Mouse (Mus musculus) kidney, adult 8-10 months (tissue): ENCODE measurements at regions not wholly inside any gene's neighbourhood (a gene's known extent, or its start where the extent isn't known, plus 50 kb on each side); places are given as distances from the start of the nearest gene placed in this dataset.
A peak's percentile ranks its signal among the peaks of the same experiment; 100 is the strongest.

Experiments used
- DNase-seq, 2 experiments: peaks; one replicate each; pipeline ENCODE4 v3.0.0; 2022

DNA sequence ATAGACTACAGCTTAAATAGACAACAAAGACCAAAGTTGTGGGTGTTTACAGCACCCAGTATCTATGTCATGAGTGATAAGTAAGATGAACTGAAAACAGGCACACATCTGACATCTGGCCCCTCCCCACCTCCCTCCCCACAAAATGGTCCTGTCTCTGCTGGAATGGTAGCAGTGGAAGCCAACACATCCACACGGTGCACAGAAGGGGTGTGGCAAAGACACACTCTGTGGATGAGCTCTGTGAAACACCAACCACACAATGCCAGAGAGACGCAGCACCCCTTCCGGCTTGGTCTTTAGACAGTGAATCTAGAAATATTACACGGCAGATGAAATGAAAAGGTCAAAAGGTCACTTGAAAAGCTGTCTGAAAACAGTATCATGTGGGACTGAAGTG is 85.6 kb downstream of the Fgf18 start:
- DNase-seq: no peak

DNA sequence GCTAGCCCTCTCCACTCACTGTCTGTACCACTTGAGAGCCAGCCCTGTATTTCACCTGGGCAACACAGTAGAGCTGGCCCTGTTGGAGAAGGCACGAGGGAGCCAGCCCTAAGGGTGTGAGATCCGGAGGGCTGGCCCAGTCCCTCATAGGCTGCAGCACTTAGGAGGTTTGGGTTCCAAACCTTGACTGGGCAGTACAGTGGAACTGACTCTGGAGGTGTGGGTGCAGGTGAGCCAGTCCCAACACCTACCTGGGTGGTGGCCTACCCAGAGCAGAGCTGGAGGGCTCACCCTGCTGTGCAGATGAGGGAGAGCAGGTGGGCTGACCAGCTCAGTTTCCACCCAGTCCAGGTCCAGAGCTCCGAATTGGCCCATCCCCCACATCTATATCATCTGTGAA is 86.8 kb downstream of the Fgf18 start:
- no peak for DNase-seq

DNA sequence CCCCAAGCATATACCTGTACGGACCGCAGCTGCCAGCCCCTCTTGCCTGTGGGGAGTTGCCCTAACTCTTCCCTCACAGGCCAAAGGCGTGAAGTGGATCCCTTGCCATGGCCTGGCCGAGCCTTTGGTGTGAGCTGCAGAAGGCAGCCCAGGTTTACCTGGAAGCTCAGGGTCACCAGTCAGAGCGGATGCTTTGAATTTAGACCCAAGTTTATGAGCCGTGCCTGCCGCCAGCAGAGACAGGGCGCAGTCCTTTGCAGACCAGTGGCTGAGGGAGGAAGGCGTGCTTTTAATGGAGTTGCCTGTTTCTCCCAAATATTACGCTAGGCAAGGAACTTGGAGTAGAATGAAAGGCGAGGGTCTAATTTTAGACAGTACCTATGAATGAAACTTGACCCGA is 97.0 kb downstream of the Fgf18 start:
- peak; percentile 24 to 32 for DNase-seq

DNA sequence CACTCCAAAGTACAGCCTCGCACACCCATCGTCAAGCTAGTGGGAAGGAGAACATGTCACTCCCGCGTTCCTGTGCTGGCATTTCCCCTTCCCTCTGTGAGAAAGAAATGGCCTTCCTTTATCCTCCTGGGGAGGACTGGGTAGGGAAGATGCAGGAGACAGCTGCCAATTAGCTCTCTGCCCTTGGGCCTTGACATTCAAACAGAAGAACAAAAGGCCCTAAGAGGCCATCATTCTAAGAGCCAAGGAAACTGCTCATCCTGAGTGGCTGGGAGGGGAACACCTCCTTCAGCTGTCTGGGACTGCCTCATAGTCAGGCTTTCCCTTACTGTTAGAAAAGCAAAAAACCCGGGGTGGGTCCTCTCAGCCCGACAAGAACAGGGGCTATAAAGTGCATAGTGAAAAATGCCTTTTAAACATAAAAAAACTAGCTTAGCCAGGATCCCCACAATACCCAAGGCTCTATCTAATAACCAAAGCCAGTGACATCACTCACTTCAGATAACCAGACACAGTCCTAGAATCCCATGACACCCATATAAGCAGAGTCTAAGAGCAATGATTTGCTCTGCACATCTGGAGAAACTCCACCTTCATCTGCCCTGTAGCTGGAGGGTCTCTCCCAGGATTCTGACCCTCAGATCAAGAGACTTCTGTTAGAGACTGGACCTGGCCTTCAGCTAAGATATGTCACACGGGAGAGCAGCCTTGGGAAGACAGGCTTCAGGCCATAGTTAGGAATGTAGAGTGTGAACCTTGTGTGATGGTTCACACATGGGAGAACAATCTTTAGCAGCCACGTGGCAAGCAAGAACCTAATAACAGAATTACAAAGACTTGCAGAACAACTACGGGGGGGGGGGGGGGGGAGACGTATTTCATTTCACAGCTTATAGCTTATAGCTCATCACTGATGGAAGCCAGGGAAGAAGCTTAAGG is 107.1 kb downstream of the Fgf18 start:
- no peak for DNase-seq

DNA sequence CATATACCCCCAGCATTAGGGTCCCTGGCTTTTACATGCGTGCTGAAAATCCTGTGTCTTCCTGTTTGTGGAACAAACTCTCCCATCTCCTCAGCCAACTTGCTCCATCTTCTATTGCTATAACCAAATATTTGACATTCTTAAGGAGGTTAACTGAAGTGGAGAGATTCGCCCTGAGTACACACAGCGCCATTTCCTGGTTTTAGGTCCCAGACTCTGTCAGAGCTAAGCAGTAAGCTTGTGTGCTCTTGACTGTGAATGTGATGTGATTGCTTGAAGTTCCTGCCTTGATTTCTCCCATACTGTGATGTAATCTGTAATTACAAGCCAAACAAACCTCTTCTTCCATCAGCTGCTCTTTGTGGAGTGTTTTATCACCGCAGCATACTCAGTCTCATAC is 110.8 kb downstream of the Fgf18 start:
- no peak for DNase-seq

DNA sequence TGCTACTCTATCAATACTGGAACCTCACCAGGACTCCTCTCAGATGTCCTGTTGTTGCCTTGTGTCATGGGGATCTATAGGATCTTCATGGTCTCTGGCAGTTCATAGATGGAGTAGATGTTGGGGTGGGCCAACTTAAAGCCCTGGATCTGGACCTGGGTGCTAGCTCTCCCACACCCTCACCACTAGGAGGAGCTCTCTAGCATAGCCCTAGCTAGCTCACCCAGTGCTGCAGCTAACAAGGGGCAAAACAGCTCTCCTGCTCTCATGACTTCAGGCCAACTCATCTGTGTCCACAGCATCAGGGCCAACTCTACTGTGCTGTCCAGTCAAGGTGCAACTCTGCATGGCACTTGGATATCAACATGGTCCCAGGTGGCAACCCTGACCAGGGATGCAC is 118.3 kb downstream of the Fgf18 start:
- DNase-seq: peak; percentile 13 to 44

DNA sequence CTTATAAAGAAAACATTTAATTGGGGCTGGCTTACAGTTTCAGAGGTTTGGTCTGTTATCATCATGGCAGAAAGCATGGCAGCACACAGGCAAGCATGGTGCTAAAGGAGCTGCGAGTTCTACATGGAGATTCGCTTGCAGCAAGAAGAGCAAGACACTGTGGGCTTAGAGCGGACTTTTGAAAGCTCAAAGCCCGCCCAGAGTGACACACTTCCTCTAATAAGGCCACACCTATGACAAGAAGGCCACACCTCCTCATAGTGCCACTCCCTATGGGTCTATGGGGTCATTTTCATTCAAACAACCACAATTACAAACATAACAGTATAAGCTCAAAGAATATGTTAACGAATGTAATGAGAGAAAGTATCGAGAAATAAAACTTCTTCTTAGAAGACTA is 120.1 kb downstream of the Fgf18 start:
- DNase-seq: no peak

DNA sequence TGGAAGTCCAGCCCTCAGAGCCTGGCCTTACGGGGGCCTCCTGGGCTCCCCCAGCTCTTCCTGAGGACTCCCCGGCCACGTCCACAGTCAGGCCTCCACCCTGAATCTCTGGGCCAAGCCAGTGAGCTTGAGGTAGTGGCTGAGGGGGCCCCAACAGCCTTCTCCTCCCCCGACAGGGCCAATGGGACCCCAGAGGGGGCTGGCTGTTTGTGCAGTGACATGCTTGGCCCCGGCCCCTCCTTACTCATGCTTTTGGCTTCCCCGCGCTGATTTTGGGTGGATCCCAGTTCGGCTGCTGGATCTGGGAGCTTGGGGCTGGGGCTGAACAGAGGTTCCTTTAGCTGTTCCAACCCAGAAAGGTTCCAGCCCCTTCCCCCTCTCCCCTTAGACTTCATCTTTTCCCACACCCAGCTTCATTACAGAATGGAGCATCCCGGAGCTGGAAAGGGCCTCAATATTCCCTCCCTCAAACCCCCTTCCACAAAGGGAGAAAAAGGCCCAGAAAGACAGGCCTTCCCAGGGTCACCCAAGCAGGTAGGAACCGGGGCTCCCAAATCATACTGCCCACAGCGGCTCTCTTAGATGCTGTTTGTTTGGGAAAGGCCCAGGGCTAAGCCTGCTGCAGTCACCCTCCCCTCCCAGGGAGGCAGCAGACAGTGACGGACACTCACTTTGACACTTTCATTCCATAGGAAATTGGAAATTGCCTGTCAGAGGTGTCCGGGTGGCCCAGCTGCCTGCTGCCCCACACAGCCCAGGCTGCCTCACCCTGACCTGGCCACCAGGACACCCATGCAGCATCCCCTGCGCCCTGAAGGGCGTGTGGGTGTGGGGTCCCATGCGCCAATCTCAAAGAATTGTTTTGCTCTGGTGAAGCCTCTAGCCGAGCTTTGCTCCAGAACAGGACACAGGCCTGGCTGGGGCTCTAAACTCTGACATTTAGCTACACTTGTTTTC is 133.7 kb downstream of the Fgf18 start:
- DNase-seq: no peak

DNA sequence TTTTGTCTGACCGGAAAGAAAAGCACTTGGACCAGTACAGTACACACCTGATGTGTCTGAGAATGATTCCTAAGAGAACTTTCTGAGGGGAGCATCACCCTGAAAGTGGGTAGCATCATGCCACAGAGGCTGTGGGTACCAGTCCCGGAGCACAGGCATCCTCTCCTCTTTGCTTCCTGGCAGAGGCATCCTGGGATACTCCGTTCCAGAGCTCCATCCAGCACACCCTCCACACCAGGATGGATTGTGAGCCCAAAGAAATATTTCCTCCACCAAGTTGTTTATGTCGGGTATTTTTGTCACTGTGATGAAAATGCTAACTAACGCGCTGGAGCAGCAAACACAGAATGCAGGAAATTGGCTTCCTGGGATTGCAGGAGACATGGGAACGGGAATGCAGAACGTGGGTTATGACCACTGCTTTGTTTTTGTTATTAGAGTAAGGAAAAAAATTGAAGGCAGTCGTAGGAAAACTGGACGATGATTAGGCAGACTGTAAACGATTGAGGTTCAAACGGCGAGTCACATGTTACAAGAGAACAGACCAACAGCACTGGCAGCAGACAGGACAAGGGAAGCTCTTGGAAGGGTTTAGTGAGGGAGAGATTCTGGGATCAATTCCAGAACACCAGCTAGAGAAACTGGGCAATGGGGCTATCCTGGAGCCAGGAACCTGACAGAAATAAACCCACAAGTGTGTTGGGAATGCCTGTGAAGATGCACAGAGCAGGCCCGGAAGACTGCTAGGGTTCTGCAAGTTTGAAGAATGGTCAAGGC is 134.6 kb downstream of the Fgf18 start:
- DNase-seq: no peak

DNA sequence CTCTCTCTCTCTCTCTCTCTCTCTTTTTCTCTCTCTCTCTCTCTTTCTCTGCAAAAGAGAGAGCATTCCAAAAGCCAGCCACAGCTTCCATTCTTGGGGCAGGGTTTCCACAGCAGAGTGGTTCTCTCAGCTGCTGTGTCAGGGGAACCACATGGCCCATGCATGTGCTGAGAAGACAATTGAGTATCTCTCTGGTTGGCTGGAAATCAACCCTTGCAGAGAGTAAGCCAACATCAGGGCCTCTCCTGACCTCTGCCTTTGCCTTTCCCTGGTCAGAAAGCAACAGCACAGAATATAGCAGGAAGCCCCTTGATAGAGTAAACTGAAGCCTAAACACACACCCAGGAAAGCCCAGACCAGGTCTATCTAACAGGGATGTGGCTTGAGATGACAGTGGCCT is 138.6 kb downstream of the Fgf18 start:
- no peak for DNase-seq

DNA sequence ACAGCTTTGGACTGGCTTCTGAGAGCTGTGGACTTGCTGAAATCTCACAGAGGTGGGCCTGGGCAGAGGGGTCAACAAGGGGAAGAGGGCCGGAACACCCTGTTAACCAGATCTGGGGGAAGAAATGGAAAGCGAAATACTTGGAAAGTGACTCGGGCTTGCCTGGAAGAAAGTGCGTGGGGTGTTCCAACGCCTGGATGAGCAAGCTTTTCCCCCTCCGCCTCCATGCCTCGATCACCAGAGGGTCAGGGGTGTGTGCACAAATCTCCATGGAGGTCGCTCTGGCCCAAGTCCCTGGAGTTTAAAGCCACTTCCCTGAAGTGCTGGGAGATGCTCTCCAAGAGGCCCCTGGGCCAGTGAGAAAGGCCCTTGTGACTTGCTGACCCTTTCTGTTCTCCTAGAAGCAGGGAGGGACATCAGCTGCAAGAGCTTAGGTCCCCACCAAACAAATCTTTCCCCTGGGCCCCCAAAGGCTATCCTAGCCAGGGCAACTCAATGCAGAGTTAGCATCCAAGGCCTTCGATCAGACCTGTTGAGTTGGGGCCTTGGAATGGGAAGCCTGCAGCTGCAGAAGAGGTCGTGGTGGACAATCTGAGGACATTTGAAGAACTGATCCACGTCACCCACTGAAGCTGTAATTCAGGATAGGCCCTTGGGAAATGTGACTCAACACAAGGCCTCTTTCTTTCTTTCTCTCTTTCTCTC is 139.2 kb downstream of the Fgf18 start:
- no peak for DNase-seq

DNA sequence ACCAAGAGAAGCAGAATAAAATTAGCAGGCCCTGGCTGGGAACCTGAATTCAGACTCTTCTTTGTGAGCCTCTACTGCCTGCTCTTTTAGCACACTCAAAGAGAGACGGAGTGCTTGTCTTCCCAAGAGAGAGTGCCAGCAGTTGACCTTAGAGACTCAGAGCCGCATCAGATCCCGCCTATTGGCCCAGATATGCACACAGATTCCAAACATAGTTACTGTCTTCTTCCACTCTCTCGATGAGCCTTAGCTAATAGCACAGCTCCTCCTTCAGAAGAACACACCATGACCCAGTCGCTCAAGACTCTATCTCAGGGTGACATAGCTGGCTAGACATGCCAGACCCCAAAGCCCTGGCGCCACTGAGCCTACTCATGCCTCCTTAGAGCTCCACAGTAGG is 139.8 kb downstream of the Fgf18 start:
- DNase-seq: no peak

DNA sequence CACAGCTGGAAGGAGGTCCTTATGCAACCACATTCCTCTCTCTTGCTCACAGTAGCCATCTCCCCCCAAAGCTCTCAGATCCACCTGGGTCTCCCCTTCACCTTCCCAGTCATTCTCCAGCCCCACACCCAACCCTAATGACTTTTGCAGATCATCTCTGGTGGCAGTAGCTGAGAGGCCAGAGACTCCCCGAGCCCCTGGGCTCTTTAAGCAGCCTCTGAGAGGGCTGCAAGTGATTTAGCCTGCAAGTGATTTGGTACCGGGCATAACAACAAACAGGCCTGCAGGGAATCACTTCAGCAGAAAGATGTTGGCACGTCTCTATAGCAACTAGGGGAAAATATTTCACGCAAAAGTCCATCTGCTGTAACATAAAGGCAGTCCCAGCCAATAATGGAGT is 142.0 kb downstream of the Fgf18 start:
- DNase-seq: no peak

DNA sequence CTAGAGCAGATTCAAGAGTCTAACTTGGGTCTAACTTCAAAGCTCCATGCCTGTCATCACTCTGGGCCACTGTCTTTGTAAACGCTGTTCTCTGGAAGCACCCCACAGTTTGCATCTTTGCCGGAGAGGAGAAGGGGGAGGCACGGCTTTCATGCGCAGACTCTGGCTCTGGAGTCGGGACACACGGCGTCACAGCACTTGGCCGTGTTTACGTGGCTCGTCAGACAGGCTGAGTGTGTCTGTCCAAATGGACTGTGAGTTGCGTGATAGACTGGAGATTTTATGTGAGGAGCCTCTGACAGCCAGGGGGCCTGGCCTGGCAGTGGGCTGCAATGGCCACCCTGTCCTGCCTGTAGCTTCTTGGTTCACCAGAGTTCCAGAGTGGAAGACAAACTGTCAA is 142.6 kb downstream of the Fgf18 start:
- DNase-seq: no peak

DNA sequence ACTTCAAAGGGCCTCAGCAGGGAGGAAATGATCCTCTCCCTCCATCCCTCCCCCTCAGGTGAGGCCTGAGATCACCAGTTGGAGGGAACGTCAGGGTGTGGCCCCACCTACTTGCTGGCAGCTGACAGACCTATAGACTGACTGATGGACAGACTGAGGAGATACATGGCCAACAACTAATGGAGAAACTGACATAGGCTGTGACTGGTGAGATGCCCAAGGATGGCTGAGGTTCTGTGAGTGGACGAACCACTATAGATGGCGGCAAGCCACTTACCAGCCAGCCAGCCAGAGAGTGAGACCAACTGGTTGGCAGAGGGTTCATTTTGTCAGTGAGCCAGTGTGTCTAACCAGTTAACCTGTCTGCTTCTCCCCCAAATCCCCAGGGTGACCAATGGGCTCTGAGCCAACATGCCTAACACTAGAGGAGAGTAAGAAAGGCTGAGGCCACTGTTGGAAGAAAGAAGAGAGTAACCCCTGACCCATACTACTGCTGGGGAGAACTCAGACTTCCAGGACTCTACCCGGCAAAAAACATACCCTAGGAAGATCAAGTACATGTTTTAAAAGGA is 147.4 kb downstream of the Fgf18 start:
- no peak for DNase-seq

DNA sequence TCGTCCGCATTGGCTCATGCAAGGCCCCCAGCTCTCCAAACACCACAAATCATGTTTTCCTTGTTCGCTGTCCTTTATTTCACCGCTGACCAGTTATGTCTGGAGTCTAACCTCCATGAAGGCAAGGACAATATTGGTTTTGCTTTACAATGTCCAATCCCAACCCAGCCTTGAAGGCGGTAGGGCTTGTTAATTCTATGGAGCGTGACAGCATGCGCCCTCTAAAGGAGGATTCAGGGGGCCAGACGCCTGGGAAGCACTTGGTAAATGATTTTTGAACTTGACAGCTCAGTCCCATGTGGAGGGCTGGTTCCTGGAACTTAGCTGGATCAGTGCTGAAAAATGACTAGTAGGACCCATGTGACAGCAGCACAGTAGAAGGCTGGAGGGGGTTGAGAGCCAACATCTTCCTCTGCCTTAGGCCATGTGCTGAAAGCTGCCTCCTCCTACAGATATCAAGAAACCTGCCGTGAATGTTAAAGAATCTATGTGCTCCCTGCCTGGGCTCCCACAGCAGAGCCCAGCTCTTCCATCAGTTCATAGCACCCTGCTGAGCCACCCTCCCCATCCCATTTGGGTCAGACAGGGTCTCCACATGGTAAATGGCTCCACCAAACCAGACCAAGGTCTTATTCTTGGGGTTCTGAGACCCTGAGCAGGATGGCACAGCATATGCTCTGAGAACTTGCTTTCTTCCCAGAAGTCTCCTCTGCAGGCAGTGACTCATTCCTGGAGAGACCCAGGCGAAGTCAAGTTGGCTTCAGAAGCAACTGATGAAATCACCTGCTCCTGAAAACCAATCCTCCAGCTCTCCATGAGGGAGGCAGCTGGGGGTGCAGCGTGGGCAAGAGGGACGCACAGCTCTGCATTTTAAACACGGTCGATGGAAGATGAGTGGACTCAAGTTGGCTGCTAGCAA is 148.3 kb downstream of the Fgf18 start:
- DNase-seq: no peak

DNA sequence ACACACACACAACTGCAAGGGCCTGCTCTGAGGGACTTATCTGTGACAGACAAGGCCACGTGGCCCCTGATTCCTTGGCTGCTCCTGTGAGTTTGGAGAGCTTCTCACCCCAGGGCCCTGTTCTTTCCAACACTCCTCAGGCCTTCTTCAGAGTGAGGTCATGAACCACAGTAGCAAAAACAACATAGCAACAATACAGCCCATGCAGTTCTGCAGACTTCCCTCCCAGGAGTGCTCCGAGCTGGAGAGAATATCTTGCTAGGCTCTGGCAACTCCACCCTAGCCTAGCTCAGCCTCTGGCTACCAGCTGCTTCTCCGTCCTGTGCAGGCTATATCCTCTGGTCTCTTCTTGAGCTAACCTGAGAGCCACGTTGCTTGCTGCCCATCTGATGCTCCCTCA is 152.8 kb downstream of the Fgf18 start:
- DNase-seq: no peak

DNA sequence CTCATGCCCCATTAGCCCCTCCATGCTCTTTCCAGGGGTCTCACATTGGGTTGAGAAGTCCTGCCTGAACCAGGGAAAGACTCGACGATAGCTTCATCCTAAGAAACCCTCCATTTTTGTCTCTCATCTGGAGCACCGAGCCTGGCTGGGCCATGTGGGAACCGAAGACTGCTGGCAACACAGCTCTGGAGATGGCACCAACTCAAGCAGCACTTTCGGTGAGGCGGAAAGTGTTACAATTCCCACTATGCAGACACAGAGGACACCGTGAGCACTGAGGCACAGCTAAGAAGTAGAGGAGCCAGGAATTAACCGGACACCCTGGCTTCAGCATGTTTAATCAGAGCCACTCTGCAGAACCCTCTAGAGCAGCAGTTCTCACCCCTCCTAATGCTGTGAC is 153.8 kb downstream of the Fgf18 start:
- DNase-seq: no peak

DNA sequence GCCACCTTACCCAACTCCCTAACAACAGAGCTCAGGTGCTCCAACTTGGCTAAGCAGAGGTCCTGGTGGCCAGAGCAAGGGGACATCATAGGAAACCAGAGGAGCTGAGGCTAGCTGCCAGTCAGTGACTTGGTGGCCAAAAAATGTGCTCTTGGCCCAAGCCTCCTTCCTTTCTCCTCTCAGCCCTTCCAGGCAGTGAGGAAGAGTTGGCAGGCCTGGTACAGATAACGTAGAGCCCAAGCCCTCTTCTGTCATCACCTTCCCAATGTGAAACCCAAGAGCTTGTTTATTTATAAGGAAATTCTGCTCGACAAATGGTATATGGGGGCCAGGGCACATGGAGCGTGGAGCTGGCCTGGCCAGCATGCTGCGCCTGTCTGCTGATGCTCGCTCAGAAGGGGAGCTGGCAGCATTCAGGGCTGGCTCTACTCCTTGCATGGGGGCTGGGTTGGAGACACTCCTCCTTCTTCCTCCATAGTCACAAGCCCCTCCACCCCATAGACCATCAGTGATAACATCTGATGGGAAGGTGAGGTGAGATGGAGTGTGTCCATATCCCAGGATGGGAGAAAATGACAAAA is 156.1 kb downstream of the Fgf18 start:
- DNase-seq: no peak

DNA sequence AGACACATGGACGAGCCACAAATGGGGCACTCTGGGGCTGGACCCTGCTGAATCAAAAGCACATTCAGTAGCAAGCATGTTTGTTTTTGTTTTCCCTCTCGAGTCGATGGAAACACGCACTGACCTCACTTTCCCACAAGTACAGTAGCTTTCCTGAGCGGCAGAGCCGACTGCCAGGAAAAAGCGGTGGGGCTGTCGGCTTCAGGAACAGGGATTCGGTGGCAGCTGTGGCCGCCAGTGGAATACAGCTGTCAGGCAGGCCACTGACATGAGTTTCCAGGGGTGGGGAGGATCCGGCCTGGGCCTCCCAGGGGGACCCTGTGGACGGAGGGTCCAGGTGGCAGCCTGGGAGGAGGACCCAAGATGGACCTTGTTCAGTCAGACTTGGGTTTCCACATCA is 157.0 kb downstream of the Fgf18 start:
- no peak for DNase-seq

DNA sequence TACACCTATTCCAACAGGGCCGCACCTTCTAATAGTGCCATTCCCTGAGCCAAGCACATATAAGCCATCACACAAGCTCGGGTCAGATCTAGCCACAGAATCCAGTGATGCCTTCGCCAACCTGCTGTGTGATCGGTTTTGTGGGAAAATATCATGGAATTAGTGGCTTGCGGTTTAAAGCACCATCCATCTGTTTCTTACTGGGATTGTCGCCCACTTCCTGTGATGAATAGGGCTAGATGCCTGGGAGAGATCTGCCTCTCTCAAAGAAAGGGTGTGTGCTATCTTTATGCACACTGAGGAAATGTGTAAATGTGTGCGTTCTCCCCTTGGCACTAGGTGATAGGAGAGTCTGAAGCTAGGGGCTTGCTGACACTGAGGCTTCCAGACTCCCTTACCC is 154.5 kb upstream of the Smim23 start:
- DNase-seq: no peak
